Mouse (Mus musculus) lung, postnatal 36 days (tissue): ENCODE results near the gene Dock9.

Source experiments
- DNase-seq: peaks from one replicate; pipeline ENCODE4 v3.0.0; 2022; ENCODE audit warnings: mixed read lengths

The Dock9 gene

GRCm38 (mm10) chr14:121791112-121791511, 6.5 kb downstream of the Dock9 start:
- no peak for DNase-seq

- DNase-seq = no peak
These were observed 8.4 kb downstream of the Dock9 start for GRCm38 (mm10) chr14:121789273-121789672.

- no peak for DNase-seq
These were observed 9.2 kb downstream of the Dock9 start for GRCm38 (mm10) chr14:121788451-121788850.

- no peak for DNase-seq
These were observed 10.2 kb downstream of the Dock9 start for GRCm38 (mm10) chr14:121787430-121787829.

GRCm38 (mm10) chr14:121786900-121787299, 10.7 kb downstream of the Dock9 start:
- DNase-seq = peak; percentile 52

GRCm38 (mm10) chr14:121785394-121785793, 12.2 kb downstream of the Dock9 start:
- no peak for DNase-seq

- DNase-seq = peak; percentile 84
These were observed 16.6 kb downstream of the Dock9 start for GRCm38 (mm10) chr14:121780942-121781531.

- no peak for DNase-seq
These were observed 17.3 kb downstream of the Dock9 start for GRCm38 (mm10) chr14:121780144-121780913.

- DNase-seq = no peak
These were observed 18.0 kb downstream of the Dock9 start for GRCm38 (mm10) chr14:121779620-121780019.

- peak; percentile 59 for DNase-seq
These were observed 20.3 kb downstream of the Dock9 start for GRCm38 (mm10) chr14:121777279-121777831.

- no peak for DNase-seq
These were observed 20.9 kb downstream of the Dock9 start for GRCm38 (mm10) chr14:121776749-121777148.

GRCm38 (mm10) chr14:121762021-121762452, 35.6 kb downstream of the Dock9 start:
- DNase-seq = no peak

GRCm38 (mm10) chr14:121760403-121760802, 37.2 kb downstream of the Dock9 start:
- DNase-seq = no peak

- peak; percentile 38 for DNase-seq
These were observed 43.5 kb downstream of the Dock9 start for GRCm38 (mm10) chr14:121754110-121754509.

GRCm38 (mm10) chr14:121752686-121753426, 44.8 kb downstream of the Dock9 start:
- no peak for DNase-seq

- no peak for DNase-seq
These were observed 48.0 kb downstream of the Dock9 start for GRCm38 (mm10) chr14:121749606-121750005.

GRCm38 (mm10) chr14:121749084-121749483, 48.6 kb downstream of the Dock9 start:
- DNase-seq = no peak

GRCm38 (mm10) chr14:121747360-121747759, 50.3 kb downstream of the Dock9 start:
- DNase-seq = no peak

GRCm38 (mm10) chr14:121743787-121744417, 53.7 kb downstream of the Dock9 start:
- DNase-seq = no peak

- DNase-seq = no peak
These were observed 58.9 kb downstream of the Dock9 start for GRCm38 (mm10) chr14:121738431-121739403.

GRCm38 (mm10) chr14:121737277-121737676, 60.4 kb downstream of the Dock9 start:
- no peak for DNase-seq

GRCm38 (mm10) chr14:121735678-121736077, 62.0 kb downstream of the Dock9 start:
- no peak for DNase-seq
